Mouse (Mus musculus) midbrain, embryonic 13.5 days (tissue): ENCODE results near the gene Iffo1. TPM values are rescaled to one million over a fixed set of nuclear protein-coding genes. Genes with fewer than 3 reads are reported as not detected.
A peak's percentile ranks its signal among the peaks of the same experiment; 100 is the strongest.

Experiments
- ATAC-seq: fragments of 200-750 bp; cut with Nextera tagmentation; 2 replicates; pipeline ENCODE4 v1.8.0; 2017; ENCODE audit warnings: mild to moderate bottlenecking, moderate TSS enrichment, moderate library complexity
- H3K27ac ChIP-seq: fragments of 300-500 bp; sonication (generic); 2 replicates; pipeline ENCODE4 v1.5.1; 2015; ENCODE audit warnings: inconsistent platforms, mild to moderate bottlenecking, moderate library complexity
- H3K27me3 ChIP-seq: fragments of 300-500 bp; sonication (generic); 2 replicates; pipeline ENCODE4 v1.6.1; 2015; ENCODE audit warnings: mild to moderate bottlenecking, inconsistent platforms
- H3K36me3 ChIP-seq: fragments of 300-500 bp; sonication (generic); 2 replicates; pipeline ENCODE4 v1.6.1; 2015; ENCODE audit warnings: mild to moderate bottlenecking, inconsistent platforms
- H3K4me1 ChIP-seq: fragments of 300-500 bp; sonication (generic); replicated peaks from 2 replicates; pipeline ENCODE4 v1.6.1; 2015; ENCODE audit warnings: inconsistent platforms
- H3K4me2 ChIP-seq: fragments of 300-500 bp; sonication (generic); replicated peaks from 2 replicates; pipeline ENCODE4 v1.6.1; 2015; ENCODE audit warnings: moderate library complexity, mild to moderate bottlenecking, inconsistent platforms
- H3K4me3 ChIP-seq: fragments of 300-500 bp; sonication (generic); replicated peaks from 2 replicates; pipeline ENCODE4 v1.5.1; 2015; ENCODE audit warnings: mild to moderate bottlenecking, inconsistent platforms
- H3K9ac ChIP-seq: fragments of 300-500 bp; sonication (generic); replicated peaks from 2 replicates; pipeline ENCODE4 v1.6.1; 2015; ENCODE audit warnings: mild to moderate bottlenecking, inconsistent platforms
- H3K9me3 ChIP-seq: fragments of 300-500 bp; sonication (generic); 2 replicates; pipeline ENCODE4 v1.6.1; 2016; ENCODE audit warnings: mild to moderate bottlenecking, inconsistent platforms
- WGBS: fragments of 180-500 bp; shearing (Covaris S2); methylation state at CpG from one replicate; pipeline ENCODE4 v1.1.7; 2015; 5-methylcytosine and 5-hydroxymethylcytosine counted together
- polyA plus RNA-seq: library from polyadenylated mRNA; unstranded; fragments of >200 nt; fragmentation: Nextera tagmentation; extraction: Ambion mirVana; gene quantifications from 2 replicates; pipeline ENCODE4 v1.2.1, GENCODE M21; 2015

Gene Iffo1
- 14.9 and 19.3 TPM in 2 replicates for polyA plus RNA-seq

DNA sequence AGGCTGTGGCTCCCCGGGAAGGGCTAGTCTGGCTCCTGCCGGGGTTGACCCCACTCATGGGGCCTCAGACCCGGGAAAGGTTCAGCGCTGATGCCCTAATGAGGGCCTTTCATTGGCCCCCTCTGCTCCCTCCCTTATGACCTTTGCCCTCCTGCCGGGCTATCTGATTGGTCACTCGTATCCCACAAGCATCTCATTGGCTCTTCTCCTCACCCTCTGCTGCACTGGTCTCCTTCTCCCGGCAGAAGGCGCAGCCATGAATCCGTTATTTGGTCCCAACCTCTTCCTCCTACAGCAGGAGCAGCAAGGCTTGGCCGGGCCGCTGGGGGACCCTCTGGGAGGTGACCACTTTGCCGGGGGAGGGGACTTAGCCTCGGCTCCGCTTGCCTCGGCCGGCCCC is at the start of gene Iffo1:
Gene Iffo1, plus strand, starts transcription at position 241 of the 400 bp plus-strand sequence.
- peak within 1 kb of the TSS; percentile 87 for H3K27ac ChIP-seq
- ATAC-seq: peak; percentile 96
- peak within 1 kb of the TSS; percentile 93 for H3K9ac ChIP-seq
- H3K4me3 ChIP-seq: peak within 1 kb of the TSS; percentile 71
- H3K36me3 ChIP-seq: peaks cover 46% of the 10 kb centered on the region
- H3K9me3 ChIP-seq: no peaks in the 10 kb centered on the region
- under 1% methylated on average over 16 of the region's 16 CpGs for WGBS
- H3K4me1 ChIP-seq: peaks cover 47% of the 10 kb centered on the region
- peak within 1 kb of the TSS; percentile 89 for H3K4me2 ChIP-seq
- no peaks in the 10 kb centered on the region for H3K27me3 ChIP-seq

DNA sequence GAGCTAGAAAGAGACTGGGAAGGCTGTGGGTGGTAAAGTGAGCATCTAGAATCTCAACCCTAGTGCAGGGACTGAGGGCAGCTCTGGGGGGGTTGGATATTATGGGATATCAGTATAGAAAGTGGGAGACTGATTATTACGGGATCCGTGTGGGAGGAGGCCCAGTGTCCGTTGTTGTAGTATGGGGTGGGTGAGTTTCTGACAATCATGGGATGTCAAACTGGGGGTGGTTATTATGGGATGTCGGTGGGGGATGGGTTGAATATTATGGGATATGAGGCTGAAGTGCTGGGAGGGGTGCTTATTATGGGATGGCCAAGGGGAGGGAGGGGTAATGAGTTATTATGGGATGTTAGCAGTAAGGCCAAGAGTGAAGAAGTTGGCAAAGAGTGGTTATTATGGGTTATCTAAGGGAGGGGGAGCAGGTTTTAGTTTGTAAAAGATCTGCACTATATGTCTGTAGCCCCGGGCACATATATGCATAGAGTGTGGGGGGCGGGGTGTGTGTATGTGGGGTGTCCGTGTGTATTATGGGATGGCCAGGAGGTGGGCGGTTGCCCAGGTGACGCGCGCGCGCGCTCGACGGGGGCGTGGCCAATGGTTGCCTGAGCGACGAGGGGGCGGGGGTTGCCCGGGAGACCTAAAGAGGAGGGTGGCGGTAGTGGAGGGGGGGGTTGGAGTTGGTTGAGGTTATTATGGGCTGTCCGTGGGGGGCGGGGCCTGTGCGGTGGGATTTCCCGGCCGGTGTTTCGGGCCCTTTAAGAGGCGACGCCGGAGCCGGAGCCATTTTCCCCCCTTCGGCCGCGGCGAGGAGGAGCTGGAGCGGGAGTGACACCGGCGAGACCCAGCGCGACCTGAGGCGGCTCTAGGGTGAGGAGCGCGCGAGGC is 49.4 kb upstream of the Iffo1 start, which contains the start of gene Chd4:
Gene Chd4, plus strand, starts transcription at position 591 of the 888 bp plus-strand sequence.
- Histone ChIP-seq H3K27me3 (no peaks in the 10 kb centered on the region), H3K4me2 (peak within 1 kb of the TSS; percentile 94), H3K27ac (peak within 1 kb of the TSS; percentile 96), H3K36me3 (peaks cover 23% of the 10 kb centered on the region), H3K4me3 (peak within 1 kb of the TSS; percentile 98), H3K9ac (peak within 1 kb of the TSS; percentile 96), H3K9me3 (no peaks in the 10 kb centered on the region), H3K4me1 (peaks cover 47% of the 10 kb centered on the region)
- ATAC-seq: peak; percentile 80
- 1% methylated on average over 33 of the region's 45 CpGs for WGBS

DNA sequence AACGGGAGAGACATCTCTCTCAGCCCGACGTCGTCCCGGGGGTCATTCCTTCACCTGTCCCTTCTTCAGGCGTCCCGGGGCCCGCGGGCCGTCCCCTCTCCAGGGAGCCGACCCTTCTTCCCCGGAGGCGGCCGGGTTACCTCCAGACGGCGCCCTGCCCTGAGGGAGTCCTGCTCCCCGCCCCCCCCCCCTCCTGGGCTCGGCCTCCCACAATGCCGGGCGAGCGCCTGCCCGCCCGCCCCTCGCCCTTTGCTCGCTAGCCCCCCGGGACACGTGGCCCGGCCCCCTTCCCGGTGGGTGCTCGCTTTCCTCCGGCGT is 48.8 kb upstream of the Iffo1 start:
- Histone ChIP-seq H3K4me2 (peak overlapping the region; percentile 94), H3K27ac (peak overlapping the region; percentile 96), H3K9me3 (no peaks in the 10 kb centered on the region), H3K4me1 (peaks cover 41% of the 10 kb centered on the region), H3K27me3 (no peaks in the 10 kb centered on the region), H3K36me3 (peaks cover 29% of the 10 kb centered on the region), H3K4me3 (peak overlapping the region; percentile 98), H3K9ac (peak overlapping the region; percentile 96)
- ATAC-seq: no peak
- WGBS: 2% methylated on average over 26 of the region's 32 CpGs

DNA sequence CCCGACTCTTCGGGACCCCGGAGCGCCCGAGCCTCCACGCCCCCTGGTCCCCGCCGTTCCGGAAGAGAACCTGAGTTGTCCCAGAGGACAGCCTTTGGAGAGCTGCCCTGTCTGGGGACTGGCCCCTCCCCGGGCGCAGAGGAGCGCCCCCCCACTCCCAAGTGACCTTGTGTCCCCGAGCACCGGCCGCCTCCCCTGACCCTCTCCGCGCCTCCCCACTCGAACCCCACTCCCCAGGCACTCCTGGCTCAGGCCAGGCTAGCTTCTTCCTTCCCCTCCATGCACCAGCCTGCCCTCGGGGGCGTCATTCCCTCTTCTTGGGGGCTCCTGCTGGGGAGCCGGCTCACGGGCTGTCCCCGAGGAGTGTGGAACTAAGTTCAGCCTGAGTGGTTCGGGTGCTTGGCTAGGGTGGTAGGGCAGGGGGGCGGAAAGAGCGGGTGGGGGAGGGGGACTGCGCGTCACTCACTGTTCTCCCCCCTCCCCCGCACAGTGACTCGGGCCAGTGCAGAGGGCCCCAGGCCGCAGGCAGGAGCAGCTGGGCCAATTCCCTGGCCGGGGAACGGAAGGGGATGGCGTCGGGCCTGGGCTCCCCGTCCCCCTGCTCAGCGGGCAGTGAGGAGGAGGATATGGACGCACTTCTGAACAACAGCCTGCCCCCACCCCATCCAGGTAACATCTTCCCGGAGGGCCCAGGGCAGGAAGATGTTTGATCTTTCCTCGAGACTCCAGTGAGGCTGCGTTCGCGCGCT is 48.3 kb upstream of the Iffo1 start:
- Histone ChIP-seq H3K27me3 (no peaks in the 10 kb centered on the region), H3K9me3 (no peaks in the 10 kb centered on the region), H3K4me2 (peak overlapping the region; percentile 94), H3K9ac (peak overlapping the region; percentile 96), H3K27ac (peak overlapping the region; percentile 96), H3K36me3 (peaks cover 35% of the 10 kb centered on the region), H3K4me1 (peaks cover 40% of the 10 kb centered on the region), H3K4me3 (peak overlapping the region; percentile 98)
- WGBS: under 1% methylated on average over 36 of the region's 44 CpGs
- peak; percentile 72 for ATAC-seq

DNA sequence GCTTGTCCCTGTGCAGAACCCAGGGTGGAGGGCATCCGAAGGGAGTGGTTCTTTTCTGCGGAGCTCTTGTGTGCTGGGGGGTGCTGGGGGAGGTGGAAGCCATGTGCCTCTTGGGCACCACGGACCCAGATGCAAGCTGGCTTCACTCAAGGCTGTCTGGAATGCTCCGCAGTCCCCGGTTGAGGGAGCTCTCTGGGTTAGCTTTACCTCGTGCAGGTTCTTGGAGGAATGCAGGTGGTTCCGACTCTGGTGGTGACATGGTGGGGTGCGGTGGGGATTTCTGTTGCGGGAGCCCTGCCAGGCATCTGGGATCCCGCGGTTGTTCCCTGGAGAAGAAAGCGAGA is 47.7 kb upstream of the Iffo1 start:
- WGBS: 2% methylated on average over 12 of the region's 12 CpGs

DNA sequence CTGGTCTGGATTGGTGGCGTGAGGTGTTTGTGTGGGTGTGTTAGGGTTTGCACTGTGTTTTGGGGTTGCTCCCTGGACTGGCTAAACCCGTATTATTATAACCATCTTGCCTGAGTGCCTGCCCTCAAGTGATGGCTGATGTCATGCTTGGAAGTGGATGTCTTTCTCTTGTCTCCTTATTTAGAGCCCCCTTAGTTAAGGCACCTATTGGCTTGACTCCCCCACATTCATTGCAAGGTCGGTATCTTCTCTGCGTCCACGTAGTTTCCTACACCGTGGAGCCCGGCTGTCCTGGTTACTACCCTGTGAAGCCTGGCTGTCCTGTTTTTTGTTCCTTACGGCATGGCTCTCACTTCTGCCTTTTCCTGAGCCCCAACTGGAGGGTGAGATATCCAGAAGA is 47.1 kb upstream of the Iffo1 start:
- H3K4me2 ChIP-seq: peak overlapping the region; percentile 94
- H3K27me3 ChIP-seq: no peaks in the 10 kb centered on the region
- no peaks in the 10 kb centered on the region for H3K9me3 ChIP-seq
- H3K4me1 ChIP-seq: peaks cover 40% of the 10 kb centered on the region
- peak overlapping the region; percentile 96 for H3K9ac ChIP-seq
- H3K27ac ChIP-seq: no peak overlapping the region; the same call in 1 of the 2 replicates
- 62% methylated on average over 8 of the region's 8 CpGs for WGBS
- ATAC-seq: no peak
- H3K4me3 ChIP-seq: peak overlapping the region; percentile 98
- H3K36me3 ChIP-seq: peaks cover 46% of the 10 kb centered on the region

More for the DNA sequence above, 47.7 kb upstream of the Iffo1 start:
- H3K9me3 ChIP-seq: no peaks in the 10 kb centered on the region
- peaks cover 40% of the 10 kb centered on the region for H3K4me1 ChIP-seq
- peak; percentile 7 for ATAC-seq
- peak overlapping the region; percentile 96 for H3K9ac ChIP-seq
- peak overlapping the region; percentile 98 for H3K4me3 ChIP-seq
- H3K4me2 ChIP-seq: peak overlapping the region; percentile 94
- H3K36me3 ChIP-seq: peaks cover 40% of the 10 kb centered on the region
- no peaks in the 10 kb centered on the region for H3K27me3 ChIP-seq
- H3K27ac ChIP-seq: peak overlapping the region; percentile 96

DNA sequence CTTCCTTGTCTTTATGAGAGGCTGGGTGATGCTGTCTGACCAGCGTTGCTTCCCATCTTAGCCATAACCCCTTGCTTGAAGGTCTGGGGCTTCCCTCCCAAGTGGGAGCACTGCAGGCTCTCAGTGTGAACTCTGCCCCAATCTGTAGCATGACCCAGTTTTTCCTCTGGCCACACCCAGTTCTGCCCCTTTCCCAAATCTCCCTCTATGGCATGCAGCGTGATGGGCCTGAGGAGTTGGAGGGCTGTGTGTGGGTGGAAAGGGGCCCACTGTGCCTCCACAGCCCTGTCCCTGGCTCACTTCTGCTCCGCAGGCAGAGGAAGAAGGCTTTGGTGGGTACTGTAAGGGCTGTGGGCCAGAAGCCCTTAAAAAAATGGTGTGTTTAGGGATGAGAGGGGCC is 46.5 kb upstream of the Iffo1 start:
- Histone ChIP-seq H3K4me3 (peak overlapping the region; percentile 98), H3K27ac (peak overlapping the region; percentile 25; the same call in 1 of the 2 replicates), H3K9me3 (no peaks in the 10 kb centered on the region), H3K36me3 (peaks cover 51% of the 10 kb centered on the region), H3K4me2 (peak overlapping the region; percentile 94), H3K9ac (peak overlapping the region; percentile 96), H3K4me1 (peaks cover 40% of the 10 kb centered on the region), H3K27me3 (no peaks in the 10 kb centered on the region)
- ATAC-seq: no peak
- 52% methylated on average over 3 of the region's 3 CpGs for WGBS

DNA sequence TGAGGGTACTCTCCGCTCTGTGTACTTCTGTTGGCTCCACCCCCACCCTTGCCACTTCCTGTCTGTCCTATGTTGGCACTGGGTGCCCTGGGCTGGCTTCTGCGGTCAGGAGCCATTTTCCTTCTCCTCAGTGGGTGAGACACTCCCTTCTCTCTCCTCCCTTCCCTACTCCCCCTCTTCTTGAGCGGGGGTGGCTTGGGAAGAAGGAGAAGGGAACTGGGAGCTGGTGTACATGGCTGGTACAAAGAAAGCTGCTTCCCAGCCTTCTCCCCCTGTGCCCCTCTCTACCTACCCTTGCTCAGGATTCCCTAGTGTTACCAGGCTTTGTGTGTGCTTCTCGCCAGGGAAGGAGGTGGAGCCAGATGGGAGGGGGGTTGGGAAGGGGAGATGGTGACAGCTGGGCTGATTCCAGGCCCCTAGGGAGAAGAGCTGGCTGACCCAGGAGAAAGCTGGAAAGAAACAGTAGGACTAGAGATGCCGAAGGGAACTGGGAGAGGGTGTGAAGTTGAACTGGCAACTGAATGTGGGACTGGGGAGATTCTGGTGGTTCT is 45.5 kb upstream of the Iffo1 start:
- Histone ChIP-seq H3K4me2 (peak overlapping the region; percentile 94), H3K27me3 (no peaks in the 10 kb centered on the region), H3K27ac (peak overlapping the region; percentile 78), H3K9ac (peak overlapping the region; percentile 96), H3K4me3 (peak overlapping the region; percentile 98), H3K36me3 (peaks cover 61% of the 10 kb centered on the region), H3K4me1 (peaks cover 40% of the 10 kb centered on the region), H3K9me3 (no peaks in the 10 kb centered on the region)
- WGBS: 34% methylated on average over 5 of the region's 5 CpGs
- no peak for ATAC-seq

DNA sequence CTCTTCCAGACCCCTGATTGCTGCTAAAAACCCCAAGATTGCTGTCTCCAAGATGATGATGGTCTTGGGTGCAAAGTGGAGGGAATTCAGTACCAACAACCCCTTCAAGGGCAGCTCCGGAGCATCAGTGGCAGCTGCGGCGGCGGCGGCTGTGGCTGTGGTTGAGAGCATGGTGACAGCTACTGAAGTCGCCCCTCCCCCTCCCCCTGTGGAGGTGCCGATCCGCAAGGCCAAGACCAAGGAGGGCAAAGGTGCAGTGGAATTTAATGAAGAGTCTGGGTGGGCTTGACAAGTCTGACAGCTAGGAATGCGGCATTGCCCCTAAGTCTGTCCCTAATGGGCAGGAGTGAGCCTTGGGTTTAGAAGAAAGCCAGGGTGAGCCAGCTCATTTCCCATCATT is 43.6 kb upstream of the Iffo1 start:
- H3K4me2 ChIP-seq: no peak overlapping the region
- H3K4me1 ChIP-seq: peaks cover 34% of the 10 kb centered on the region
- no peaks in the 10 kb centered on the region for H3K9me3 ChIP-seq
- H3K9ac ChIP-seq: no peak overlapping the region
- H3K27me3 ChIP-seq: no peaks in the 10 kb centered on the region
- ATAC-seq: no peak
- no peak overlapping the region for H3K27ac ChIP-seq
- WGBS: 82% methylated on average over 9 of the region's 9 CpGs
- H3K4me3 ChIP-seq: no peak overlapping the region
- H3K36me3 ChIP-seq: peaks cover 80% of the 10 kb centered on the region

DNA sequence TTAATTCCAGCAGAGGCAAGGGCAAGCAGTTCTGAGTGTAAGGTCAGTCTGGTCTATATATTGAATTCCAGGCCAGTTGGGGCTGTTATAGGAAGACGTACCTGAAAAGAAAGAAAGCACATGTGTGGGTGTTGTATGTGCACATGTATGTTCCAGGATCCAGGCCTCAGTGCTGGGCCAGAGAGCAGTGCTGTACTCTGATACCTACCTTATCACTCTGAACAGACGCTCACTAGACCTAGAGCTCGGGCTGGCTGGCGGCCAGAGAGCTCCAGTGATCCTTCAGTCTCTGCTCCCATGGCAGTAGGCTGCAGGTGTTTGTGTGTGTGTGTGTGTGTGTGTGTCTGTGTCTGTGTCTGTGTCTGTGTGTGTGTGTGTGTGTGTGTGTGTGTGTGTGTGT is 40.8 kb upstream of the Iffo1 start:
- Histone ChIP-seq H3K9ac (no peak overlapping the region), H3K4me3 (no peak overlapping the region), H3K27ac (no peak overlapping the region), H3K27me3 (no peaks in the 10 kb centered on the region), H3K36me3 (peaks cover 99% of the 10 kb centered on the region), H3K4me1 (peaks cover 15% of the 10 kb centered on the region), H3K9me3 (no peaks in the 10 kb centered on the region), H3K4me2 (no peak overlapping the region)
- WGBS: 92% methylated on average over 4 of the region's 4 CpGs
- ATAC-seq: no peak

DNA sequence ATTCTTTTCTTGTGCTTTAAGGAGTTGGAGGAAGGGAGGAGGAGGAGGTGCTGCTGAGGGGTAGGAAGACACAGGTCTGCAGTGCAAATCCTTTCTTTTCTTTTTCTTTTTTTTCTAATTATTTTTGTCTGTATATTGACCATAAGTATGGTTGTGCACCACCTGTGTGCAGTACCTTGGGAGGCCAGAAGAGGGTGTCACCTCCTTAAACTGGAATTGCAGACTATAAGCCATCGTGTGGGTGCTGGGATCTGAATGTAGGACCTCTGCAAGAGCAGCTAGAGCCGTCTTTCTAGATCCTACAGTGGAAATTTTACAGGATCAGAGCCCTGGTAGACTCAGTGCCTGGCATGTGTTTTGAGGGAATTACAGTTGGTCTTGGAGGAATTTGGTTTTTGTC is 37.3 kb upstream of the Iffo1 start:
- Histone ChIP-seq H3K9me3 (no peaks in the 10 kb centered on the region), H3K9ac (no peak overlapping the region), H3K4me2 (no peak overlapping the region), H3K27me3 (no peaks in the 10 kb centered on the region), H3K27ac (no peak overlapping the region), H3K36me3 (peaks cover 99% of the 10 kb centered on the region), H3K4me3 (no peak overlapping the region), H3K4me1 (no peaks in the 10 kb centered on the region)
- 95% methylated on average over 2 of the region's 2 CpGs for WGBS
- no peak for ATAC-seq

DNA sequence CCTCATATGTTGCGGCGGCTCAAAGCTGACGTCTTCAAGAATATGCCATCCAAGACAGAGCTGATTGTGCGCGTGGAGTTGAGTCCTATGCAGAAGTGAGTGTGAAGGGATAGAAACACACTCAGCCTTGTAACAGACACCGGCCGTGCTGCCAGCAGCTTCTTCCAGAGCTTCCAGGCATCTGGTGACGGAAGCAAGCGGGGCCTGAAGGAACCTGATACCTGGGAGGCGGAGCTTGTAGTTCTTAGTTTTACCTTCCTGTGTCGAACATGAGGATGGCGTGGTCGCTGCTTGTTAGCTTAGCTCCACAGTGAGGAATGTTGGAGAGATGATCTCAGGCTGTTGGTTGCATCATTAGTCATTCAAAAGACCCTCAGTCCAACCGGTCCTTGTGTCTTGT is 35.7 kb upstream of the Iffo1 start:
- H3K9me3 ChIP-seq: no peaks in the 10 kb centered on the region
- no peak overlapping the region for H3K9ac ChIP-seq
- H3K36me3 ChIP-seq: peaks cover 100% of the 10 kb centered on the region
- H3K4me1 ChIP-seq: no peaks in the 10 kb centered on the region
- H3K4me2 ChIP-seq: no peak overlapping the region
- H3K27me3 ChIP-seq: no peaks in the 10 kb centered on the region
- H3K4me3 ChIP-seq: no peak overlapping the region
- 92% methylated on average over 14 of the region's 14 CpGs for WGBS
- ATAC-seq: no peak
- H3K27ac ChIP-seq: no peak overlapping the region
